8 mouse cellular contexts compared by ENCODE assay signal in genomic region chr6:51471782-51472181, GRCm38 (mm10). TPM values are rescaled to one million over a fixed set of nuclear protein-coding genes. Genes with fewer than 3 reads are reported as not detected.
DNase-seq lines count a peak whose midpoint lies in the region; ATAC-seq lines count a peak whose summit lies in the region.

No protein-coding gene starts in this region.

- peaks cover 3% of the 10 kb centered on the region for H3K36me3 ChIP-seq in forebrain, embryonic 11.5 days (ENCODE audit: control insufficient read depth, insufficient read depth, low read length)
- peaks cover 27% of the 10 kb centered on the region for H3K36me3 ChIP-seq in liver, embryonic 11.5 days (ENCODE audit: control insufficient read depth, insufficient read depth, low read length)

- no peak for ATAC-seq in forebrain, embryonic 11.5 days (replicated peaks; ENCODE audit: low FRiP score)
- ATAC-seq in liver, embryonic 11.5 days (replicated peaks; ENCODE audit: low FRiP score): no peak

- peak overlapping the region; percentile 72 for H3K4me2 ChIP-seq in forebrain, embryonic 11.5 days (ENCODE audit: low read depth, low read length, severe bottlenecking)
- H3K4me2 ChIP-seq in liver, embryonic 11.5 days: peak overlapping the region; percentile 76

- H3K27me3 ChIP-seq in forebrain, embryonic 11.5 days (ENCODE audit: control insufficient read depth, insufficient read depth, low read length): no peaks in the 10 kb centered on the region
- no peaks in the 10 kb centered on the region for H3K27me3 ChIP-seq in liver, embryonic 11.5 days (replicated peaks; ENCODE audit: control insufficient read depth, insufficient read depth, low read length)

- peak overlapping the region; percentile 61 for H3K9ac ChIP-seq in forebrain, embryonic 11.5 days (ENCODE audit: low read length)
- peak overlapping the region; percentile 69 for H3K9ac ChIP-seq in liver, embryonic 11.5 days (ENCODE audit: low read depth, low read length)

- H3K9me3 ChIP-seq in forebrain, embryonic 11.5 days (ENCODE audit: control insufficient read depth, low read length): no peaks in the 10 kb centered on the region
- no peaks in the 10 kb centered on the region for H3K9me3 ChIP-seq in liver, embryonic 11.5 days (ENCODE audit: control insufficient read depth, low read length)

- DNase-seq in embryo, embryonic 10 days (ENCODE audit: low spot score): peak; percentile 43
- DNase-seq in embryo, embryonic 11 days: no peak
- DNase-seq in 3T3-L1 (ENCODE audit: low read depth, low spot score): peak; percentile 45
- DNase-seq in forebrain, embryonic 11.5 days (ENCODE audit: low spot score): no peak
- DNase-seq in liver, embryonic 11.5 days (ENCODE audit: low spot score): peak; percentile 29
- DNase-seq in urinary bladder, postnatal 25 days (ENCODE audit: low spot score): no peak
- DNase-seq in layer of hippocampus, postnatal 25 days (ENCODE audit: extremely low spot score in 1 of 2, low spot score in 1 of 2): no peak
- no peak for DNase-seq in layer of hippocampus, adult 9-10 months (ENCODE audit: low spot score)

- no peak overlapping the region for H3K27ac ChIP-seq in forebrain, embryonic 11.5 days (ENCODE audit: low read depth, low read length)
- H3K27ac ChIP-seq in liver, embryonic 11.5 days (ENCODE audit: low read depth, low read length): no peak overlapping the region

- H3K4me3 ChIP-seq in forebrain, embryonic 11.5 days (ENCODE audit: low read depth, low read length): peak overlapping the region; percentile 96
- H3K4me3 ChIP-seq in liver, embryonic 11.5 days (ENCODE audit: low read depth, low read length): peak overlapping the region; percentile 98

- WGBS in forebrain, embryonic 11.5 days: 18% methylated on average over 3 of the region's 3 CpGs
- 26% methylated on average over 3 of the region's 3 CpGs for WGBS in liver, embryonic 11.5 days

- H3K4me1 ChIP-seq in forebrain, embryonic 11.5 days (replicated peaks; ENCODE audit: control insufficient read depth, insufficient read depth, low read length): peaks cover 4% of the 10 kb centered on the region; the same call in 1 of the 2 replicates
- peaks cover 18% of the 10 kb centered on the region for H3K4me1 ChIP-seq in liver, embryonic 11.5 days (replicated peaks; ENCODE audit: control insufficient read depth, insufficient read depth, low read length)

RNA-seq across cellular contexts. Expression of gene Cbx3, which starts 1.6 kb away (rescaled TPM):
- 645 and 735 TPM in 2 replicates for polyA plus RNA-seq in forebrain, embryonic 11.5 days (2014; fragmentation: Nextera tagmentation; extraction: Ambion mirVana)
- 468 and 477 TPM in 2 replicates for polyA plus RNA-seq in liver, embryonic 11.5 days (2014; fragmentation: Nextera tagmentation; extraction: Ambion mirVana)
- total RNA-seq in layer of hippocampus, postnatal 25 days (2021): 100 to 1,000 TPM; 138 to 145 TPM

RNA-seq across cellular contexts. Expression of gene Hnrnpa2b1, which starts 2.1 kb away (rescaled TPM):
- 1,728 and 1,808 TPM in 2 replicates for polyA plus RNA-seq in forebrain, embryonic 11.5 days (2014; fragmentation: Nextera tagmentation; extraction: Ambion mirVana)
- polyA plus RNA-seq in liver, embryonic 11.5 days (2014; fragmentation: Nextera tagmentation; extraction: Ambion mirVana): 1,403 and 1,404 TPM in 2 replicates
- total RNA-seq in layer of hippocampus, postnatal 25 days (2021): 100 to 1,000 TPM; 444 to 529 TPM

RNA-seq across cellular contexts. Expression of gene Nfe2l3, which starts 39.3 kb away (rescaled TPM):
- polyA plus RNA-seq in forebrain, embryonic 11.5 days (2014; fragmentation: Nextera tagmentation; extraction: Ambion mirVana): 1.1 and 1.5 TPM in 2 replicates
- polyA plus RNA-seq in liver, embryonic 11.5 days (2014; fragmentation: Nextera tagmentation; extraction: Ambion mirVana): 0.36 and 0.99 TPM in 2 replicates
- 1 to 10 TPM; 2.9 to 4.4 TPM for total RNA-seq in layer of hippocampus, postnatal 25 days (2021)

RNA-seq across cellular contexts. Expression of gene Snx10, which starts 51.9 kb away (rescaled TPM):
- 40.1 and 41.4 TPM in 2 replicates for polyA plus RNA-seq in forebrain, embryonic 11.5 days (2014; fragmentation: Nextera tagmentation; extraction: Ambion mirVana)
- polyA plus RNA-seq in liver, embryonic 11.5 days (2014; fragmentation: Nextera tagmentation; extraction: Ambion mirVana): 8.5 and 11.1 TPM in 2 replicates
- 100 to 1,000 TPM in 1 of 2 experiments, 10 to 100 TPM in 1; 99.1 to 114 TPM for total RNA-seq in layer of hippocampus, postnatal 25 days (2021)

Comparison
In these comparisons a context has a peak if more than half of its experiments do, and no peak if none do; other contexts are left out.
1. DNase-seq: peak in embryo, embryonic 10 days (single experiment), 3T3-L1 (single experiment) and liver, embryonic 11.5 days (single experiment); none in embryo, embryonic 11 days (single experiment), forebrain, embryonic 11.5 days (single experiment), urinary bladder, postnatal 25 days (single experiment), layer of hippocampus, postnatal 25 days (0 of 2) and layer of hippocampus, adult 9-10 months (single experiment).